Mouse (Mus musculus) left cerebral cortex, adult 2 months (tissue): ENCODE measurements around the gene Def8. TPM values are rescaled to one million over a fixed set of nuclear protein-coding genes. Genes with fewer than 3 reads are reported as not detected.
A peak's percentile ranks its signal among the peaks of the same experiment; 100 is the strongest.

Experiments used
- DNase-seq, 2 experiments: peaks; one replicate each; pipeline ENCODE4 v3.0.0; 2021 to 2022; ENCODE audit warnings: low spot score in 2 of 2, mixed read lengths in 1 of 2; ENCODE audit errors: extremely low spot score in 1 of 2
- H3K27ac ChIP-seq: fragments of 200-600 bp; 2 replicates; pipeline ENCODE4 v1.8.1; 2022
- H3K4me3 ChIP-seq: fragments of 200-600 bp; 2 replicates; pipeline ENCODE4 v1.8.1; 2022
- CTCF ChIP-seq: fragments of 200-600 bp; IDR thresholded peaks from 2 replicates; pipeline ENCODE4 v1.8.1; 2022; ENCODE audit warnings: antibody characterized with exemption, mild to moderate bottlenecking, moderate library complexity
- intact Hi-C: fragments of 180-260 bp; cut with DNase I; formaldehyde crosslinking; loops from one replicate; pipeline ENCODE4 v1.15.1; 2025
- total RNA-seq, 2 experiments: library from RNA; stranded (reverse); gene quantifications; 2 replicates each; pipeline ENCODE4 v1.2.3; 2021

The Def8 gene
- total RNA-seq, 2 experiments from 2014 or later = 55.0 to 55.5 TPM

DNA sequence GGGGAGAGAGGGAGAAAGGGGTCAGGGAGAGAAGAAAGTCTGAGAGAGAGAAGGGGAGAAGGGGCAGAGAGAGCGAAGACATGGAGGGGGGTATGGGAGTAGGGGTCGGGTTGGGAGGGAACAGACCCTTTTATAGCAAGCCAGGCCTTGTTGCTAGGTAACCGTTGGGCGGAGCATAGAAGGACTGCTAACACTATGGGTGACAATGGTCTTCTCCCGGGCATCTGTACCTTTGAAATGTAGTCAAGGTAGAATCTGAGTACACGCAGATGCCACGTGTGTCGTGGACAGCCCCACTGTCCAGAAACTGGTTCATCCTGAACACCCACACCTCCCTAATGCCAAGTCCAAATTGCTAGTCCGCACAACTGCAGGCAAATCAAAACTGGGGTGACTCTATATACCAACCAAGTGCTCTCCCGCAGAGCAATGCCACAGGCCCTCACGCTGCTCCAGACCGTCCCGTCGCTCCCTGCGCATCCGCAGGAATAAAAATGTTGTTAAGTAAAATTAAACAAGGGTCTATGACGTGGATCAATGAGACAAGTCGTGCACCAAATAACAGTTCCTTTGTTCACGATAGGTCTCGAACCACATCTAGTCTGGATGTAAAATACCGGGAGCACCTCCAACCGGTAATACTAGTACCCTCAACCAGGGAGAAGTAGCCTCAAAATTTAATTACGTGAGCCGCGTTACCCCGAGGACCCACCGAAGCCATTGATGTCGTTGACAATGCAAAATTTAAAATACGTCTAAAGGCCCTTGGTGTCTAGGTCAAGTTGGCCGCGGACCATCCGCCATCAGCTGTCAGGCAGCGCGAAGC, 53.8 kb downstream of the Def8 start:
- peak overlapping the region; percentile 98 for H3K27ac ChIP-seq
- TF ChIP-seq CTCF = no peak
- intact Hi-C loops = loop anchor here (5.0 kb wide), 1 partner anchor 35 kb away; no protein-coding TSS in a partner anchor
- DNase-seq = peak in 1 of 2 experiments; percentile 30
- peak overlapping the region; percentile 97 for H3K4me3 ChIP-seq

DNA sequence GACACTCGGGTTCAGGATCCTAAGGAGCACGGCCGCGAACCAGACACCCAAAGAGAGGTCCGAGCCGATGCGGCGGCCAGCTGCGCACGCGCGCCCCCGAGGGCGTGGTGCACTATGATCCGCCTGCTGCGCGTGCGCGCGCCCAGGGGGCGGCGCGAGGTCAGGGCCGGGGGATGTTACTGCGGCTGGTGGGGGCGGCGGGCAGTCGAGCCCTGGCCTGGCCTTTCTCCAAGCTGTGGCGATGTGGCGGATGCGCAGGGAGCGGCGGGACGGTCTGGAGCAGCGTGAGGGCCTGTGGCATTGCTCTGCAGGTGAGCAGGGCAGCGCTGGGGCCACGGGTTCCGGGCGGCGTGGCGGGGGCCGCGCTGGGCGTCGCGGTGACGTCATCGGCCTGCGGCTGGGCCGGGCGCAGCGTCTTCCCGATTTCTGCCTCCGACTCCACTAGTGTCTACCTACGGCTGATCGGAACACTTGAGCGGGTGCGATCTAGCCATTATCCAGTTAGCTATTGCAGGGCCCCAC, 54.5 kb downstream of the Def8 start, which contains the start of gene Afg3l1:
Gene Afg3l1 (plus strand): TSS at position 167 of the 522 bp plus-strand sequence.
- no peak for TF ChIP-seq CTCF

DNA sequence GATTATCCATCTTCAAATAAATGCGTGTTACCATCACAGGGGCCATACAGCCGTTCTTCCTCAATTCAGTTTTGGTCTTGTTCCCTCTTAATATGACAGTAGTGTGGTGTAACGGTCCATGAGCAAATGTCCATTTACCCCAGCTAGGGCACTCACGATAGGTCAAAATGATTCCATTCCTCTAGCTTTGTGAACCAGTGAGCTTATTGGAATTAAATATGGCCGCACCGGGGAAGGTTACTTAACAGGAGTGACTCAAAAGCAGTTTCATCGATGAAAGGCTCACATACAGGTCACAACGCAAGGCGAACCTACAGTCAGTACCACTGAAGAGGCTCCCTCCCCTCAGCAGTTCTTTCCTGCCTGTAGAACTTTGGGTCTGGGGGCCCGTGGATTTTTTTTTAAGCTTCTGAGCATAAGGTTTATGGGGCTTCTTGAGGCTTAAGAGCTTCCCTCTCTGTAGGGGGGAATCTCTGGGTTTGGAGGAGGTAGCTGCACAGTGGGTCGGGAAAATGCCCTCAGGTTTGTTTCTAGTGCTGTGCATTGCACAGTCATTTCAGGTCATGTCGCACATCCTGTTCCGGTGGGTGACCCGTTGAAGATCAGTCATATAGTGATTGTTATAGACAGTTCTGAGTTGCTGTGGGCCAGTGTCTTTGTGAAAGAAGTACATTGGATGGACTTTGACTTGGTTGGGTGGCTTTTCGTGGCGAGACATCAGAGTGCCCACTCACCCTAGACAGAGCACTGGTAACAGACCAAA, 55.3 kb downstream of the Def8 start:
- Histone ChIP-seq H3K4me3 (peak overlapping the region; percentile 97), H3K27ac (peak overlapping the region; percentile 98)
- DNase-seq = no peak
- intact Hi-C loops = loop anchor here (5.0 kb wide), 1 partner anchor 36 kb away; no protein-coding TSS in a partner anchor
- no peak for TF ChIP-seq CTCF

More for the DNA sequence above, 54.5 kb downstream of the Def8 start, which contains the start of gene Afg3l1:
- intact Hi-C loops = loop anchor here (5.0 kb wide), 1 partner anchor 35 kb away; no protein-coding TSS in a partner anchor
- peak within 1 kb of the TSS; percentile 98 for H3K27ac ChIP-seq
- DNase-seq = peak; percentile 92 to 93
- peak within 1 kb of the TSS; percentile 97 for H3K4me3 ChIP-seq

DNA sequence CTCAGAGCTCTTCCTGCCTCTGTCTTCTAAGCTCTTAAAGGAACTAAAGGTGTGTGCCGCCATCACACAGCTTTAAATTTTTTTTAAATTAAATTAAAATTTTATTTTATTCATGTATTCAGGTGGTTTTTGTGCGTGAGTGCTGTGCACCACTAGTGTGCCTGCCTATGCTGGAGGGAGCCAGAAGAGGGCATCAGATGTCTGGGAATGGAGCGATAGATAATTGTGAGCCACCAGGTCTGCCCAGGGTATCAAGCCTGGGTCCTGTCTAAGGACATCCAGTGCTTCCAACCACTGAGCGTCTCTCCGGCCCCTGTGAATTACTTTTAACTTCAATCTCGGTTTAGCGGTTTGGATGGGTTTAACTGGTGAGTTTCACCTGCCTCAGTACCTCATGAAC, 59.3 kb downstream of the Def8 start:
- H3K4me3 ChIP-seq = no peak overlapping the region
- no peak for DNase-seq
- TF ChIP-seq CTCF = peak; percentile 38
- intact Hi-C loops = no loop called here
- no peak overlapping the region for H3K27ac ChIP-seq

DNA sequence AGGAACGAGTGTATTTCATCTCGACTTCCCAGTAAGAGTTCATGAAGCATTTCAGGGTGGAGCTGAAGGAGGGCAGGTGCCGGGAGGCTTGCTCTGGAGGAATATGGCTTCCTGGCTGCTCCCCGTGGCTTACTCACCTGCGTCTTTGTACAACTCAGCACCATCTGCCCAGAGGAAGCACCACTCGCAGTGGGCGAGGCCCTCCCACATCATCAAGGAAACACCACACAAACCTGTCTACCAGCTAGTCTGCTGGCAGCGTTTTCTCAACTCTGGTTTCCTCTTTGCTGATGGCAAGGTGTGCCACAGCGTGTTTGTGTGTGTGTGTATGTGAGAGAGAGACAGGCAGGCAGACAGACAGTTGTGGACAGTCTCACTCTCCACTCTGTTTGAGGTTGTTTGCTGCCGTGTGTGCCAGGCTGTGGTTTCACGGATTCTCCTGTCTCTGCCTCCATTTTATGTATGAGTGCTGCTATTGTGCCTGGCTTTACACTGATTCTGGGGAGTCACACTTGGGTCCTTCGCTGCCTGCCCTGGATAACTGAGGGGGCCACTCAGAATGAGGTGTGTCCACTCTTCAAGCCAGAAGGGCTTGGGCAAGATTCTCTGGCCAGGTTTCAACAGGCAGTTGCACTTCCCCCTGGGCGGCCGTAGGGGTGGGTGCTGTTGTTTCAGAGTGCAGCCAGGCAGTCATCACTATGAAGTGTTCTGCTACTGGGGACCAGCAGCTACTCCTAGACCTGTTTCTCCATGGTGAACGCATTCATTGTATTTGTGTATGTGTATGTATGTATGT, 68.2 kb downstream of the Def8 start:
- DNase-seq = no peak
- H3K4me3 ChIP-seq = no peak overlapping the region
- no peak for TF ChIP-seq CTCF
- no peak overlapping the region for H3K27ac ChIP-seq
- intact Hi-C loops = no loop called here

DNA sequence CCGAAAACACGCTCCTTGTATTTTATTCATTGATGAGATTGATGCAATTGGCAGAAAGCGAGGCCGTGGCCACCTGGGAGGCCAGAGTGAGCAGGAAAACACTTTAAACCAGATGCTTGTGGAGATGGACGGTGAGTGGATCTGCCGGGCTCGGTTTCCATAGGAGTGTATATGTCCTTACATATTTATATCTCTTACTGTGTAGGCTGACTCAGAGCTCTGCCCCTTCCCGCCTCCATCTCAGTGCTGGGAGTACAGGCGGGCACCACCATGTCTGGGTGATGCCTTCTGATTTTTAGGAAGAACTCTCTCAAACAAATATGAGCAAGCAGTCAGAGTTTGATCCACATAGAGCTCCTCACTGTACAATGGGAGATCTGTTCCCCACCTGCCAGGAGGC, 69.6 kb downstream of the Def8 start:
- no peak for DNase-seq
- intact Hi-C loops = no loop called here
- H3K27ac ChIP-seq = no peak overlapping the region
- no peak overlapping the region for H3K4me3 ChIP-seq
- TF ChIP-seq CTCF = no peak

DNA sequence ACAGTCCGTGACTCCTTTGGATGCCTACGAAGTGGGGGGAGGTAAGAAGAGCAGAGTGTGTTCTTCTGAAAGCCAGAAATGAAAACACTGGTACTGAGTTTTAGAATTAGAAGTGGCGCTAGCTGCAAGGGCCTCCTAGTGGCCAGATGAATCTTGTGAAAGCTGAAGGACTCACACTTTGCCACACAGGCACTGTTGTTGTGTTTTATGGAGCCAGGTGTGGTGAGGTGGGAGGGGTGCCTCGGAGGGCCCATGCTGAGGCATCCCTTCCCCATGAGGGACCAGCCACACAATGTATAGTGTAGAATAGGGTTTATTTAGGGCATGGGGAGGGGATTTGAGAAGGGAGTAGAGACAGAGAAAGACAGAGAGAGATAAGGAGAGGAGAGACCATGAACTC, 74.4 kb downstream of the Def8 start:
- intact Hi-C loops = no loop called here
- Histone ChIP-seq H3K27ac (no peak overlapping the region), H3K4me3 (no peak overlapping the region)
- no peak; the same call in 1 of the 2 replicates for TF ChIP-seq CTCF
- no peak for DNase-seq

DNA sequence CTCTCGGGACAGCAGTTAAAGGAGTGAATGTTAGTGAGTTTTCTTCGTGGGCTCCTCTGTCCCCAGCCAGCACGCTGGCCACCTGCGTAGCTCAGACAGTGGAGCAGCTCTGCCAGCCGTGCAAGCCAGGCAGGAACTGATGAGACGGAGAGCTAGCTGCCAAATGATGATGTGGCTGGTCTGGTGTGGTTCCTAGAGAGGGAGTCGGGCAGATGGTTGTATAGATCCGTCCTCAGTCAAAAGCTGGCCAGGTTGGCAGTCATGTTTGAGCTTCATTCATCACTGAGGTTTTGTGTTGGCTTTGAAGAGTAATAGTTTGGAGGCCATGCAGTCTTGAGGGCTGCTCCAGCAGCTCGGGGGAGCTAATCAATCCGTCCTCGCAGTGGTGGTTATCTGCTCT, 75.6 kb downstream of the Def8 start:
- no peak for TF ChIP-seq CTCF
- DNase-seq = no peak

DNA sequence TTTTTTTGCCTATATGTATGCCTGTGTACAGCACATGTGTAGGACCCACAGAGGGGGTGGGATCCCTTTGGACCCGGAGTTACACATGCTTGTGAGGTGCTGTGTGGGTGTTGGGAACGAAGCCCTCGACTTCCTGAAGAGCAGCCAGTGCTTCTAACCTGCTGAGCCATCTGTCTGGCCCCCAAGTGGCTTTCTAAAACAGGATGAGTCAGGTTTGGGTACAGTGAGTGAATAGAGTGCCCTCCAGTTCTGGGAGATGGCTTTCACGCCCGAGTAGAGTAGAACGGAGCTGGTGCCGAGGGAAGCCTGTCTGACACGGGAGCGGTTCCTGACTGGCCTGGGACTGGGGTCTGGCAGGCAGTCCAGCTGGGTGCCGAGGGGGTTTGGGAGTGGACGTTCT, 76.2 kb downstream of the Def8 start:
- DNase-seq = no peak
- intact Hi-C loops = no loop called here
- Histone ChIP-seq H3K4me3 (no peak overlapping the region), H3K27ac (no peak overlapping the region)
- TF ChIP-seq CTCF = no peak

More for the DNA sequence above, 75.6 kb downstream of the Def8 start:
- no peak overlapping the region for H3K27ac ChIP-seq
- H3K4me3 ChIP-seq = no peak overlapping the region
- intact Hi-C loops = no loop called here

DNA sequence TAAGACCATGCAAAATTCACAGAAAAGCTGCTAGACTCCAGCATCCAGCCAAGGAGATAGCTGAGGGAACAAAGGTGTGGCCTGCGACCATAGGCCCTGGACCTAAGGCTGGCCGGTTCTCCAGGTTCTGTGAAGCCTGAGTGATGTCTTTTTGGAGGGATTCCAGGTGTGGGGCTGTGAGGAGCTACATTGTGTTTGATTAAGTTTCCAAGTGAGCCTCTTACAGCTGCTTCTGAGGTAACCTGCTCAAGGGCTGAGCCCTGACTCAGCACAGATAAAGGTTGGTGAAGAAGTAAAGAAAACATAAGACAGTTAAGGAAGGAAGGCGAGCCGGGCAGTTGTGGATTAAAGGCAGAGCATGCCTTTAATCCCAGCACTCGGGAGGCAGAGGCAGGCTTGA, 78.9 kb downstream of the Def8 start:
- intact Hi-C loops = no loop called here
- no peak for DNase-seq
- Histone ChIP-seq H3K4me3 (no peak overlapping the region), H3K27ac (no peak overlapping the region)
- no peak for TF ChIP-seq CTCF

DNA sequence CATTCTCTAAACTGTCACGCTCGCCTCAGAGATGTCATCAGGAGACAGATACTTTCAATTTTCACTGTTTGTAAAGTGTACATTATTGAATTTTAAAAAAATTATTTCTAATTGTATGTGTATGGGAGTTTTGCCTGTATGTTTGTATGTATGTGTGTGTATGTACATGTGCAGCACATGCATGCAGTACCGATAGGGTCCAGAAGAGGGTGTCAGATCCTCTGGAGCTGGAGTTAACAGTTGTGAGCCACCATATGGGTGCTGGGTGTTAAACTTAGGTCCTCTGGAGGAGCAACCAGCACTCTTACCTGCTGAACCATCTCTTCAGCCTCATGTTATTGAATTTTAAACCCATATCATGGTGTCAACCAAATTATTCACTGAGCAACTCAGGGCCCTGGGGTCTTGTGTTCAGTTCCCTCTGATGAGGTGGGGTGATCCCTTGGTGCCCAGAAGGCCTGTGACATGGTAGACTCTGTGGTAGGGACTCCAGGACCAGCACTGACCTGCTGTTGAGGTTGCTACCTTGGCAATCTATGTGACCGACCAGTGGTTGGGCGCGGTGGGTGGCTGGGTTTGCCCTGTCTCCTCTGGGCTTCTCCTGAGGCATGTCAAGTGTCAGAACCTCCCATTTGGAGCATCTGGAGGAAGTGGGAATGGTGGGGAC, 80.6 kb downstream of the Def8 start:
- intact Hi-C loops = no loop called here
- TF ChIP-seq CTCF = peak; percentile 26

More for the DNA sequence above, 80.6 kb downstream of the Def8 start:
- no peak overlapping the region for H3K27ac ChIP-seq
- H3K4me3 ChIP-seq = no peak overlapping the region
- DNase-seq = no peak
